Mouse (Mus musculus) naive thymus-derived CD4-positive, alpha-beta T cell, adult 2 months (primary cell): ENCODE data around the gene Copa.

ENCODE experiments used
- DNase-seq: peaks from one replicate; pipeline ENCODE4 v3.0.0-alpha.2; 2011; ENCODE audit warnings: low read depth

Copa gene

GRCm38 (mm10) chr1:172082101-172082898, at the start of gene Copa, which contains the start of gene Ncstn:
Gene Copa (plus strand): TSS chr1:172082529.
Gene Ncstn (minus strand): TSS chr1:172082795.
- DNase-seq: peak; percentile 92

- DNase-seq: no peak
Measured at GRCm38 (mm10) chr1:172046410-172046809, 35.9 kb upstream of the Copa start.

GRCm38 (mm10) chr1:172046938-172047337, 35.4 kb upstream of the Copa start:
- DNase-seq: peak; percentile 84

- DNase-seq: no peak
Measured at GRCm38 (mm10) chr1:172048241-172048734, 34.0 kb upstream of the Copa start.

GRCm38 (mm10) chr1:172049131-172049782, 33.1 kb upstream of the Copa start:
- DNase-seq: no peak

GRCm38 (mm10) chr1:172052766-172053279, 29.5 kb upstream of the Copa start:
- DNase-seq: no peak

- DNase-seq: no peak
Measured at GRCm38 (mm10) chr1:172053541-172054440, 28.5 kb upstream of the Copa start.

- DNase-seq: no peak
Measured at GRCm38 (mm10) chr1:172056251-172056650, 26.1 kb upstream of the Copa start.

- no peak for DNase-seq
Measured at GRCm38 (mm10) chr1:172057491-172057921, 24.8 kb upstream of the Copa start, which contains the start of gene Nhlh1. Gene Nhlh1 (minus strand): TSS chr1:172057573.

- no peak for DNase-seq
Measured at GRCm38 (mm10) chr1:172058321-172058720, 24.0 kb upstream of the Copa start.

GRCm38 (mm10) chr1:172058874-172059273, 23.5 kb upstream of the Copa start:
- no peak for DNase-seq

- no peak for DNase-seq
Measured at GRCm38 (mm10) chr1:172060659-172061058, 21.7 kb upstream of the Copa start.

GRCm38 (mm10) chr1:172061217-172061616, 21.1 kb upstream of the Copa start:
- no peak for DNase-seq

- DNase-seq: no peak
Measured at GRCm38 (mm10) chr1:172062101-172062500, 20.2 kb upstream of the Copa start.

- no peak for DNase-seq
Measured at GRCm38 (mm10) chr1:172063291-172064023, 18.9 kb upstream of the Copa start.

- DNase-seq: no peak
Measured at GRCm38 (mm10) chr1:172064613-172065141, 17.7 kb upstream of the Copa start.

- DNase-seq: no peak
Measured at GRCm38 (mm10) chr1:172070227-172070626, 12.1 kb upstream of the Copa start.

- DNase-seq: no peak
Measured at GRCm38 (mm10) chr1:172071556-172071955, 10.8 kb upstream of the Copa start.

- DNase-seq: no peak
Measured at GRCm38 (mm10) chr1:172072604-172073003, 9.7 kb upstream of the Copa start.

GRCm38 (mm10) chr1:172077981-172078380, 4.3 kb upstream of the Copa start:
- DNase-seq: no peak
